21 mouse cellular contexts compared by ENCODE assay signal in the genomic region with DNA sequence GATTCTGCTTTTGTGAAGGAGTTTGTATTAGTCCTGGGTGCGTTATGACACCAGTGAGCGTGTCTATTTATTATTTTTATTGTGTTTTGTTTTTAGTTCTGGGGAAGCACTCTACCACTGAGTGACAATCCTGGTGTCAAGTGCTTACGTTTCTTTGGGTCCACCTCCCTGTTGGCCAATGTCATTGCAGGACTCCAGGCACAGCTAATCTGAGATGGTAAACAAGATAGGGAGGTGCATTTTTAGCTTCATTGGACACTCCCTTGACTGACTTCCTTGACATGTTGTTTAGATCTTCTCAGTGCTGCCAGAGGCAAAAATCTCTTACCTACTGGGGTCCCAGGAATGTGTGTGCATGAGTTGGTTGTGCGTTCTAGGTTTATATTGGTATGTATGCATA. TPM values are rescaled to one million over a fixed set of nuclear protein-coding genes. Genes with fewer than 3 reads are reported as not detected.
DNase-seq lines count a peak whose midpoint lies in the region; ATAC-seq and TF ChIP-seq lines count a peak whose summit lies in the region.
"Had no signal": no experiment of that assay in that cellular context is flagged by ENCODE, and none has a peak within 500 bp of the region (broad histone marks: within the 10 kb centered on the region; RNA-seq: fewer than 3 reads in every experiment).

No protein-coding gene starts in this region.

- H3K36me3 ChIP-seq in liver, embryonic 14.5 days (replicated peaks; ENCODE audit: control insufficient read depth, insufficient read depth, low read depth), result no peaks in the 10 kb centered on the region
- no peaks in the 10 kb centered on the region for H3K36me3 ChIP-seq in small intestine, adult 2 months (ENCODE audit: control insufficient read depth, insufficient read depth, low read length)
- H3K36me3 ChIP-seq: hindbrain, embryonic 12.5 days; limb, embryonic 10.5 days had no signal

- ATAC-seq in liver, embryonic 14.5 days (ENCODE audit: insufficient read depth), result no peak
- ATAC-seq: forebrain, embryonic 13.5 days had no signal

- H3K9ac ChIP-seq in liver, embryonic 14.5 days (replicated peaks), result 0 out of 2 replicates have a peak overlapping the region, but pooled peaks have one; percentile 1
- H3K9ac ChIP-seq: forebrain, embryonic 13.5 days; hindbrain, embryonic 12.5 days had no signal

- no peaks in the 10 kb centered on the region for H3K27me3 ChIP-seq in liver, embryonic 14.5 days (ENCODE audit: control insufficient read depth, insufficient read depth, low read length)
- no peaks in the 10 kb centered on the region for H3K27me3 ChIP-seq in small intestine, adult 2 months (ENCODE audit: control insufficient read depth, insufficient read depth, low read length)
- H3K27me3 ChIP-seq: forebrain, embryonic 13.5 days; hindbrain, embryonic 12.5 days had no signal

- peaks cover 23% of the 10 kb centered on the region for H3K4me1 ChIP-seq in lung, adult 2 months (ENCODE audit: control insufficient read depth, insufficient read depth, low read length)
- H3K4me1 ChIP-seq in liver, embryonic 14.5 days (replicated peaks; ENCODE audit: control insufficient read depth in 2 of 2, insufficient read depth in 2 of 2, low read length in 1 of 2), result peaks cover 63 to 64% of the 10 kb centered on the region in 2 experiments
- peaks cover 5% of the 10 kb centered on the region; the same call in 1 of the 2 replicates for H3K4me1 ChIP-seq in small intestine, adult 2 months (ENCODE audit: control insufficient read depth, insufficient read depth, insufficient read length, low read length)
- H3K4me1 ChIP-seq: forebrain, embryonic 13.5 days; limb, embryonic 10.5 days had no signal

- H3K4me2 ChIP-seq in liver, embryonic 14.5 days (ENCODE audit: low read depth), result no peak overlapping the region
- H3K4me2 ChIP-seq: forebrain, embryonic 13.5 days; hindbrain, embryonic 12.5 days; midbrain, embryonic 11.5 days had no signal

- no peak overlapping the region for H3K4me3 ChIP-seq in lung, adult 2 months (replicated peaks; ENCODE audit: extremely low read depth, low read depth, low read length)
- no peak overlapping the region for H3K4me3 ChIP-seq in liver, embryonic 14.5 days (ENCODE audit: insufficient read depth in 1 of 2, low read depth in 2 of 2, low read length in 2 of 2)
- H3K4me3 ChIP-seq in small intestine, adult 2 months (ENCODE audit: low read depth, low read length), result no peak overlapping the region
- H3K4me3 ChIP-seq: forebrain, embryonic 13.5 days; hindbrain, embryonic 12.5 days; limb, embryonic 10.5 days had no signal

- 41% methylated on average over 4 of the region's 4 CpGs for WGBS in lung, adult 2 months
- WGBS in liver, embryonic 14.5 days (ENCODE audit: insufficient replicate concordance), result 70% methylated on average over 4 of the region's 4 CpGs
- WGBS in small intestine, adult 2 months, result 63% methylated on average over 4 of the region's 4 CpGs

- no peak for TF ChIP-seq CTCF in lung, adult 2 months (IDR thresholded peaks at IDR 0.05; ENCODE audit: insufficient read depth, low read length)
- TF ChIP-seq CTCF in liver, embryonic 14.5 days (IDR thresholded peaks at IDR 0.05; ENCODE audit: low read depth), result no peak
- no peak for TF ChIP-seq CTCF in small intestine, adult 2 months (IDR thresholded peaks at IDR 0.05; ENCODE audit: extremely low read depth, insufficient read length, insufficient replicate concordance, low read depth, low read length)

- no peak for TF ChIP-seq POLR2A in lung, adult 2 months (IDR thresholded peaks at IDR 0.05; ENCODE audit: borderline replicate concordance, extremely low read depth, low read depth, low read length)
- no peak for TF ChIP-seq POLR2A in small intestine, adult 2 months (IDR thresholded peaks at IDR 0.05; ENCODE audit: low read depth, low read length)

- no peaks in the 10 kb centered on the region for H3K9me3 ChIP-seq in liver, embryonic 14.5 days (ENCODE audit: control insufficient read depth, low read length)
- H3K9me3 ChIP-seq: forebrain, embryonic 13.5 days; hindbrain, embryonic 12.5 days; limb, embryonic 10.5 days had no signal

- TF ChIP-seq EP300 in liver, embryonic 14.5 days (IDR thresholded peaks at IDR 0.05; ENCODE audit: low read depth), result no peak

- peak; percentile 51 for DNase-seq in heart, adult 8-10 months (ENCODE audit: low spot score)
- DNase-seq in heart, postnatal 4 days, result no peak
- DNase-seq in lung, adult 18-20 months, result peak; percentile 54 to 76
- no peak for DNase-seq in lung, adult 2 months
- no peak for DNase-seq in liver, embryonic 14.5 days (ENCODE audit: low read depth in 3 of 3, low spot score in 3 of 3)
- no peak for DNase-seq in layer of hippocampus, adult 18-20 months (ENCODE audit: low spot score in 2 of 2)
- no peak for DNase-seq in embryo, embryonic 10 days (ENCODE audit: low spot score)
- DNase-seq: adrenal gland, postnatal 25 days; cerebellum, adult 8-10 months; cerebellum, postnatal 36 days; gastrocnemius, postnatal 10 days; right cerebral cortex, adult 18-20 months; right cerebral cortex, postnatal 4 days; thymus, adult 18-20 months; thymus, postnatal 36 days had no signal

- H3K27ac ChIP-seq in liver, embryonic 14.5 days, result peak overlapping the region; percentile 98
- peak overlapping the region; percentile 35; the same call in 1 of the 2 replicates for H3K27ac ChIP-seq in small intestine, adult 2 months (ENCODE audit: insufficient read depth, low read depth, low read length)
- H3K27ac ChIP-seq: forebrain, embryonic 13.5 days; hindbrain, embryonic 12.5 days; kidney, postnatal 0 days; limb, embryonic 10.5 days had no signal

RNA-seq across cellular contexts. Expression of a gene that starts 26.0 kb away (rescaled TPM):
- 1 to 10 TPM; 6.8 to 9.6 (median 7.5) TPM for total RNA-seq in heart, adult 8-10 months (2022)
- total RNA-seq in heart, postnatal 4 days (2021), result 10 to 100 TPM; 12.7 to 14.2 TPM
- polyA plus RNA-seq in lung, adult 2 months (2012; rRNA removed), result 408 and 425 TPM in 2 replicates
- 49.5 and 61.0 TPM in 2 replicates for polyA plus RNA-seq in liver, embryonic 14.5 days (2012; rRNA removed)
- 63.7 and 72.5 TPM in 2 replicates for polyA plus RNA-seq in liver, embryonic 14.5 days (2014; fragmentation: Nextera tagmentation; extraction: Ambion mirVana)
- 4.6 and 6.8 TPM in 2 replicates for polyA plus RNA-seq in small intestine, adult 2 months (2012; rRNA removed)
- total RNA-seq in layer of hippocampus, adult 18-20 months (2021), result 10 to 100 TPM; 35.0 to 37.7 TPM

Comparison
In these comparisons a context has a peak if more than half of its experiments do, and no peak if none do; other contexts are left out.
1. DNase-seq: peak in heart, adult 8-10 months (single experiment) and lung, adult 18-20 months (2 of 2); none in heart, postnatal 4 days (single experiment), lung, adult 2 months (single experiment), liver, embryonic 14.5 days (0 of 3), layer of hippocampus, adult 18-20 months (0 of 2) and embryo, embryonic 10 days (single experiment).